Mouse (Mus musculus) forebrain, embryonic 15.5 days (tissue): ENCODE measurements around the gene Dis3l2. TPM values are rescaled to one million over a fixed set of nuclear protein-coding genes. Genes with fewer than 3 reads are reported as not detected.

Experiments used
- polyA plus RNA-seq: library from polyadenylated mRNA; unstranded; fragments of >200 nt; fragmentation: Nextera tagmentation; extraction: Ambion mirVana; gene quantifications from 2 replicates; pipeline ENCODE4 v1.2.1, GENCODE M21; 2015

Dis3l2 gene
- polyA plus RNA-seq, 1 experiment from 2014 or later, result 39.7 TPM

Other genes with a start within 250 kb of the Dis3l2 start
- gene Ptma, start 177.1 kb upstream of the Dis3l2 start, polyA plus RNA-seq, result 2,368 and 2,448 TPM in 2 replicates
- 99.0 and 103 TPM in 2 replicates for gene Pde6d, start 121.2 kb upstream of the Dis3l2 start, polyA plus RNA-seq
- gene Cops7b, start 120.9 kb upstream of the Dis3l2 start, polyA plus RNA-seq, result 62.9 and 63.4 TPM in 2 replicates
- 3.9 and 4.8 TPM in 2 replicates for gene Nppc, start 33.2 kb upstream of the Dis3l2 start, polyA plus RNA-seq